Mouse (Mus musculus) stomach, embryonic 14.5 days (tissue): ENCODE data around the gene Terb1. TPM values are rescaled to one million over a fixed set of nuclear protein-coding genes. Genes with fewer than 3 reads are reported as not detected.

Source experiments
- ATAC-seq: fragments of 200-750 bp; cut with Nextera tagmentation; 2 replicates; pipeline ENCODE4 v1.8.0; 2017; ENCODE audit warnings: low read depth, moderate TSS enrichment; ENCODE audit not compliant: insufficient number of reproducible peaks, insufficient read depth, low FRiP score
- H3K27ac ChIP-seq: fragments of 300-500 bp; sonication (generic); 2 replicates; pipeline ENCODE4 v1.5.1; 2014; ENCODE audit warnings: mild to moderate bottlenecking, low read length, moderate library complexity, mixed read lengths
- H3K27me3 ChIP-seq: fragments of 300-500 bp; sonication (generic); 2 replicates; pipeline ENCODE4 v1.6.1; 2014; ENCODE audit warnings: low read length, control low read depth, mixed read lengths; ENCODE audit not compliant: control insufficient read depth, insufficient read depth
- H3K36me3 ChIP-seq: fragments of 300-500 bp; sonication (generic); 2 replicates; pipeline ENCODE4 v1.6.1; 2014; ENCODE audit warnings: mild to moderate bottlenecking, control low read depth, low read length, moderate library complexity, mixed read lengths; ENCODE audit not compliant: control insufficient read depth, insufficient read depth
- H3K4me1 ChIP-seq: fragments of 300-500 bp; sonication (generic); 2 replicates; pipeline ENCODE4 v1.6.1; 2014; ENCODE audit warnings: low read length, control low read depth, mixed read lengths; ENCODE audit not compliant: control insufficient read depth, insufficient read depth
- H3K4me2 ChIP-seq: fragments of 300-500 bp; sonication (generic); replicated peaks from 2 replicates; pipeline ENCODE4 v1.6.1; 2014; ENCODE audit warnings: low read depth, low read length, control low read depth
- H3K4me3 ChIP-seq: fragments of 300-500 bp; sonication (generic); 2 replicates; pipeline ENCODE4 v1.5.1; 2014; ENCODE audit warnings: low read depth, low read length, control low read depth
- H3K9ac ChIP-seq: fragments of 300-500 bp; sonication (generic); replicated peaks from 2 replicates; pipeline ENCODE4 v1.6.1; 2014; ENCODE audit warnings: low read depth, mild to moderate bottlenecking, control low read depth, low read length, moderate library complexity, mixed read lengths
- H3K9me3 ChIP-seq: fragments of 300-500 bp; sonication (generic); 2 replicates; pipeline ENCODE4 v1.6.1; 2016; ENCODE audit warnings: low read depth, low read length, control low read depth; ENCODE audit not compliant: control insufficient read depth
- WGBS: fragments of 180-500 bp; shearing (Covaris S2); extraction: QIAGEN DNeasy Blood & Tissue Kit; methylation state at CpG from one replicate; pipeline ENCODE4 v1.1.7; 2014; 5-methylcytosine and 5-hydroxymethylcytosine counted together
- polyA plus RNA-seq: library from polyadenylated mRNA; unstranded; fragments of >200 nt; fragmentation: Nextera tagmentation; extraction: Ambion mirVana; gene quantifications from 2 replicates; pipeline ENCODE4 v1.2.1, GENCODE M21; 2014

The Terb1 gene
- polyA plus RNA-seq, 1 experiment from 2014 or later, result 0.26 TPM

DNA sequence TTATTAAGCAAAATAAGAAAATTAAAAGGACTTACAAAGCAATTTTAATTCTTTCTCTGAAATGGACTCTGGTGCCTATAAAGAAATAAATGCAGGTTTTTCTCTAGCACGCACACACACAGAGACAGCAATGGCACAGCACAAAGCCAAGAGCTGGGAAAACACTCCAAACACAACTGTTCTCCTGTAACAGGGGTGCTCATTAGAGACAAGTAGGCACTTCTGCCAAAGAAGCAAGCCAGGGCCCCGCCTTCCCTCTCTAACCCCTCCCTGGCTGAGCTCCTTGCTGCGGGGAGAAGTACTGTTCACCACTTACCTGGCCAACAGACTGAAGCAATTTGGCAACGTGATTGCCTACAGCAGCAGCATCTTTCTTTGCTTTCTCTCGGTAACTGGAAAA, 8.2 kb upstream of the Terb1 start:
- Histone ChIP-seq H3K27ac (no peak overlapping the region), H3K27me3 (no peaks in the 10 kb centered on the region), H3K9ac (no peak overlapping the region), H3K4me1 (no peaks in the 10 kb centered on the region), H3K4me2 (no peak overlapping the region), H3K36me3 (peaks cover 49% of the 10 kb centered on the region), H3K4me3 (no peak overlapping the region), H3K9me3 (no peaks in the 10 kb centered on the region)
- 85% methylated on average over 5 of the region's 5 CpGs for WGBS
- no peak for ATAC-seq

DNA sequence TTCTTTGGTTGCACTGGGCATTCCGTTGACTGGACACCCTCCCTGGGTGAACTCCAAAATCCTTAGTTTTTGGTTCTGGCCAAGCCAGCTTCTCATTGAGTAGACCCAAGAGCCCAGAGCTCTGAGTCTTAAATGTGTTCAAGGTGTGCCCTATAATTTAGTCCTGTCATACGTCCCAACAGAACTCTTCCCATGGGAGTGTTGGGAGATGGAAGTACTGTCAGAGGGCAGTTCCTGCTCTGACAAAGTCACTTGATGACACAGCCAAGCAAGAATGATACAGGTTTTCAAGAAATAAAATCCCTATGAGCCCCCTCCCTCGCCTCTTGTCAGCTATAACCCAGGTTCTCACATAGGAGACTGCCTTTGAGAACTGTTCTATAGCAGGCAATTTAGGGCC, 424 bp upstream of the Terb1 start:
- Histone ChIP-seq H3K36me3 (peaks cover 9% of the 10 kb centered on the region), H3K9ac (no peak overlapping the region), H3K4me1 (no peaks in the 10 kb centered on the region), H3K9me3 (no peaks in the 10 kb centered on the region), H3K27me3 (no peaks in the 10 kb centered on the region), H3K4me3 (no peak overlapping the region), H3K27ac (no peak overlapping the region), H3K4me2 (no peak overlapping the region)
- WGBS, result 81% methylated on average over 3 of the region's 3 CpGs
- ATAC-seq, result no peak

DNA sequence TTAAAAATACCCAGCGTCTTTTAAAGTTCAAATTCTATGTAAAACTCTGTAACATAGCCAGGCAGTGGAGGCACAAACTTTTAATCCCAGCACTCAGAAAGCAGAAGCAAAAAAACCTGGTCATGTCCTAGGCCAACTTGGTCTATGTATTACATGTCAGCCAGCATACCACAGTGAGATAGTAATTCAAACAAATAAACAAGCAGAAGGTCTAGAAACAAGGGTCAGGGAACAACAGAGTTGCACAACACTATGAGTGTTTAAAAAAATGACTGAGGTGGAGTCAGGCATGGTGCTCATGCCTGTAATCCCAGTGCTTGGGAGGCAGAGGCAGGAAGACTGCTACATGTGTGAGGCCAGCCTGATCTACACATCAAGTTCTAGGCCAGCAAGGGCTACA, 30.6 kb downstream of the Terb1 start:
- H3K36me3 ChIP-seq, result no peaks in the 10 kb centered on the region
- 56% methylated on average over 1 of the region's 1 CpGs for WGBS
- H3K27me3 ChIP-seq, result no peaks in the 10 kb centered on the region
- no peak overlapping the region for H3K4me3 ChIP-seq
- H3K4me1 ChIP-seq, result no peaks in the 10 kb centered on the region
- no peak for ATAC-seq
- no peak overlapping the region for H3K4me2 ChIP-seq
- H3K9ac ChIP-seq, result no peak overlapping the region
- H3K27ac ChIP-seq, result no peak overlapping the region
- no peaks in the 10 kb centered on the region for H3K9me3 ChIP-seq

DNA sequence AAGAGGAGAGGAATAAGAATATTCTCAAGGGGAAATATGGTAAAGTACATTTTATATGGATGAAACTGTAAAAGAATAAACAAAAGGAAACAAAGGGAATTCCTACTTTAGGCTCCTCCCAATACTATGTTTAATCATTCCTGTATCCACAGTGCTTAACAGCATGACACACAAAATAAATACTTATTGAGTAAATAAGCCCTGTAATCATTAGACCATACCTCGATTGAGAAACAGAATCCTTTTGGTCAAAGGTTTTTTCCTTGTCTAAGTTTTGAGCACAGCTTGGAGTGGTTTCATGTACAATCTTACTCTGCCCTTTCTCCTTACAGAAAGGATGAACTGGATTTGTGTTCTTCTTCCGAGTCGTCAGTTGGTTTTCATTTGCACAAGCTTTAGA, 37.2 kb downstream of the Terb1 start:
- no peak for ATAC-seq
- no peak overlapping the region for H3K4me2 ChIP-seq
- no peaks in the 10 kb centered on the region for H3K36me3 ChIP-seq
- no peaks in the 10 kb centered on the region for H3K9me3 ChIP-seq
- 60% methylated on average over 3 of the region's 3 CpGs for WGBS
- no peak overlapping the region for H3K9ac ChIP-seq
- no peak overlapping the region for H3K4me3 ChIP-seq
- H3K27me3 ChIP-seq, result no peaks in the 10 kb centered on the region
- H3K4me1 ChIP-seq, result no peaks in the 10 kb centered on the region
- H3K27ac ChIP-seq, result no peak overlapping the region

DNA sequence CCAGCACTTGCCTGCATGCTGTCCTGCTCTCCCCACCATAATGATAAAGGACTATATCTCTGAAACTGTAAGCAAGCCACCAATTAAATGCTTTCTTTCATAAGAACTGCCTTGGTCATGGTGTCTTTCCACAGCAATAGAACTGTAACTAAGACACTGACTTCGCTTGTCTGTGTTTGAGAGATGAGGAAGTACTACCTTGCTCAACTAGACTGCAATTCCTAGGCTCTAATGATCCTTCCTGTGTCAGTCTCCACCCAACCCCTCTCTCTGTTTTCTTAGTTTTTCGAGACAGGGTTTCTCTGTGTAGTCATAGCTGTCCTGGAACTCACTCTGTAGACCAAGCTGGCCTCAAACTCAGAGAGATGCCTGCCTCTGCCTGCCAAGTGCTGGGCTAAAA, 42.2 kb downstream of the Terb1 start:
- no peaks in the 10 kb centered on the region for H3K4me1 ChIP-seq
- no peaks in the 10 kb centered on the region for H3K36me3 ChIP-seq
- no peak overlapping the region for H3K9ac ChIP-seq
- no peak overlapping the region for H3K27ac ChIP-seq
- no peaks in the 10 kb centered on the region for H3K9me3 ChIP-seq
- WGBS, result 70% methylated on average over 2 of the region's 2 CpGs
- H3K4me3 ChIP-seq, result no peak overlapping the region
- no peak for ATAC-seq
- no peaks in the 10 kb centered on the region for H3K27me3 ChIP-seq
- H3K4me2 ChIP-seq, result no peak overlapping the region

DNA sequence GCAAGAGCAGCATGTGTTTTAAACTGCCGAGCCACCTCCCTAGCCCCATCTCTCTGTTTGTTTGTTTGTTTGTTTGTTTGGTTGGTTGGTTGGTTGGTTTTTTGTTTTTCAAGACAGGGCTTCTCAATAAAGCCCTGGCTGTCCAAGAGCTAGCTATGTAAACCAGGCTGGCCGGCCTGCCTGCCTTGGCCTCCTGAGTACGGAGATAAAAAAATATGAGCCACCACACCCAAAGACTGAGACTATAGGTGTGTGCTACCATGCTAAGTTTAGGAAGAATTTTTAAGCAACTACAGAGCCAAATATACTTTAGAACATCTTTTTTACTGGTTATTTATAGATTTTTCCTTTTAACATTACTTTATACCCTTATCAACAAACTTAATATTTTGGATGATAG, 57.5 kb downstream of the Terb1 start:
- Histone ChIP-seq H3K27ac (no peak overlapping the region), H3K27me3 (no peaks in the 10 kb centered on the region), H3K4me3 (no peak overlapping the region), H3K4me1 (no peaks in the 10 kb centered on the region), H3K9me3 (no peaks in the 10 kb centered on the region), H3K36me3 (no peaks in the 10 kb centered on the region), H3K4me2 (no peak overlapping the region), H3K9ac (no peak overlapping the region)
- WGBS, result 78% methylated on average over 3 of the region's 3 CpGs
- ATAC-seq, result no peak

DNA sequence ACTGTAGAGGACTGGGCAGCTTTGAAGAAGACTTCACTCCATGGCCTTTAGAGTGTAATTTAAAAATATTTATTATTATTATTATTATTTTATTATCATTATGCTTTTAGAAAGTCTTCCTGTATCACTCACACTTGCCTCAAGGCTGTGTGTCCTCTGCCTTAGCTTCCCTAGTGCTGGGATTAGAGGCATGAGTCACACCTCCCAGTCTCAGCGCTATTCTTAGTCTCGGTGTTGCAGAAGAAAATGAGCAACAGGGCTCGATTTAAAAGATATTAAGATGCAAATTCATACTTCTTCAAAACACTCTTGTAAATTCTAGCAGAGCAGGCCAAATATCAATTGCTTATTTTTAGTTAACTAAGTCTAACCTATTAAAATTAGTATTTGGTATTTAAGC, 60.9 kb downstream of the Terb1 start:
- H3K27ac ChIP-seq, result no peak overlapping the region
- no peaks in the 10 kb centered on the region for H3K9me3 ChIP-seq
- H3K4me2 ChIP-seq, result no peak overlapping the region
- no peaks in the 10 kb centered on the region for H3K36me3 ChIP-seq
- no peaks in the 10 kb centered on the region for H3K4me1 ChIP-seq
- no peak overlapping the region for H3K9ac ChIP-seq
- H3K27me3 ChIP-seq, result no peaks in the 10 kb centered on the region
- 75% methylated on average over 3 of the region's 3 CpGs for WGBS
- no peak for ATAC-seq
- H3K4me3 ChIP-seq, result no peak overlapping the region

DNA sequence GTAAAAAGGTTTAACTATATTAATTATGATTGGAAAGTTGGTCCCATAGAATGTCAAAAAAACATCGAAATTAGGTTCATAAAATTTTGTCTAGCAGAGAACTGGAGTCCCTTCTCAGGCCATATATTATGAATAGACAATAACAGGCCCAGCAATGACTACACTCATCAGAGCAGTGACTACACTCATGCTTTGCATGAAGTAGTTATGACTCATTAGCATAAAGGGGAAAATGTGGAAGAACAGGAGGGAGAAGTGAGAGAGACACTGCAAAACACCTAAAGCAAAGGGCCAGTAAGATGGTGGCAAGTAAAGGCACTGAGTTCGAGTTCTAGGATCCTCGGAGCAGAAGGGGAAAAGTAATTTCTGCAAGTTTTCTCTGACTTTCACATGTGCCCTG, 63.7 kb downstream of the Terb1 start:
- Histone ChIP-seq H3K27me3 (no peaks in the 10 kb centered on the region), H3K9ac (no peak overlapping the region), H3K4me1 (peaks cover 7% of the 10 kb centered on the region; the same call in 1 of the 2 replicates), H3K4me3 (no peak overlapping the region), H3K36me3 (no peaks in the 10 kb centered on the region), H3K9me3 (no peaks in the 10 kb centered on the region), H3K4me2 (no peak overlapping the region), H3K27ac (no peak overlapping the region)
- no peak for ATAC-seq
- 86% methylated on average over 3 of the region's 3 CpGs for WGBS

DNA sequence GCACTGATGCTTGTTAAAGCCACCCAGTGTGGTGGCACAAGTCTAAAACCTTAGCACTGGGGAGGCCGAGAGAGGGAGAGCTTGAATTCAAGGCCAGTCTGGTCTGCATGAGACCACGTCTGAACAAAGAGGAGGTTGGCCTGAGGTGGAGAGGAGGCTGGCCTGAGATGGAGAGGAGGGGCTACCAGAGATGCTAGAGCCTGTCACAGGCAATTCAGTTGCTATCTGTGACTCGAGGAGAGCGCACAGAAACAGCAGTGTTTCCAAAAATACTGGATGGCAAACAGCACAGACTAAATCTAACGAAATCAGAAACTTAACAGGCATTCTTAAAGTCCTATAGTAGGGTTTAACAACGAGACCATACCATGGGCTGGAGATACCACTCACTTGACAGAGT, 64.5 kb downstream of the Terb1 start:
- H3K4me2 ChIP-seq, result no peak overlapping the region
- H3K36me3 ChIP-seq, result peaks cover 5% of the 10 kb centered on the region
- 57% methylated on average over 6 of the region's 6 CpGs for WGBS
- no peak overlapping the region for H3K27ac ChIP-seq
- H3K27me3 ChIP-seq, result no peaks in the 10 kb centered on the region
- no peak overlapping the region for H3K9ac ChIP-seq
- ATAC-seq, result no peak
- no peak overlapping the region for H3K4me3 ChIP-seq
- H3K4me1 ChIP-seq, result peaks cover 8% of the 10 kb centered on the region; the same call in 1 of the 2 replicates
- H3K9me3 ChIP-seq, result no peaks in the 10 kb centered on the region
